Mouse (Mus musculus): ENCODE measurements at regions not wholly inside any gene's neighbourhood (a gene's known extent, or its start where the extent isn't known, plus 50 kb on each side); places are given as distances from the start of the nearest gene placed in this dataset.
"Not testable (repeated sequence)": the region's sequence is repeated elsewhere in the genome, so short reads cannot be mapped to it uniquely, and the experiment has no call there.

DNA sequence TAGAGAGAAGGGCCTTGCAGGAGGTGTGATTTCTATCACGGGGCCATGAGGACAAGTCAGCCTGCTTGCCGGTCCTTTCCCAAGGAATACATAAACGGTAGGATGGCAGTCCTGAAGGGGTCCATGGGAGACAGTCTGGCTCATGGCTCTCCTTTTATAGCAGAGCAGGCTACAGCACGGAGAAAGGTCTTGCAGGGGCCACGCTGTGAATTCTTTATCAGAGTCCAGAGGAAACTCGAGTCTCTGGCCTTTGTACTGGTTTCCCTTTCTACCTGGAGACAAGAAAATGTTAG, 1984.0 kb downstream of the 4930444P10Rik start:
- DNase-seq, result no peak

- peak; percentile 21 for DNase-seq
These were observed 1984.5 kb downstream of the 4930444P10Rik start for GRCm38 (mm10) chr1:14108450-14109189.

DNA sequence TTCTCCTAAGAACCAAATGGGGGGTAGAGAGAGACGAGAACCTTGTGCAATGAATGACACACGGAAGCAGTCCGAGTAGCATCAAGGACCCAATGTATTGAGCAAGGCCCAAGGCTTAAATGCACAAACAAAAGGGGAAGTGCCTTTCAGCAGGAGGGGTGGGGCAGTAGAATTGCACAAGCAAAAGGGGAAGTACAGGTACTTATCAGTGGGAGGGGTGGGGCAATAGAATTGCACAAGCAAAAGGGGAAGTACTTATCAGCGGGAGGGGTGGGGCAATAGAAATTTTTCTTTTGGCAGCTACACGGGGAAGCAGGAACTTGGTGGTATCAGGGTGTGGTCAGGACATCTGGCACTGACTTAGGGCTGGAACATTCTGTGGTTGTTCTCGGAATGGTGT, 1987.6 kb downstream of the 4930444P10Rik start:
- DNase-seq, result not testable (repeated sequence)

DNA sequence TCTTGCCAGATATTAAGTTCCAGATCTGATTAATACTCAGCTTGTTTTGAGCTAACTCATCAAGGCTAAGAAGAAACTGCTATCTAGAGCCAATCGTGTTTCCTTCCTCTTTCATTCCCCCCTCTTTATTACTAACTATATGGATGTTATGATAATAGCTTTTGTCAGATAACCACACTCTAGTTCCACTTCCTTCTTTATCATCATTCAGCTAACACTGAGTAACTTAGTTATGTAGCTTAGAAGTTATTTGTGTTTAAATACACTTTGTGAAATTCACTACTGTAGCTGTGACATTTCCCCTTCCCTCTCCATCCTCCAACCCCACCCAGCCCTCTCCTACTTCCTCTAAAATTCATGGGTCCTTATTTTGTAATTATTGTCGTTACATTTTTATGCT, 1988.6 kb downstream of the 4930444P10Rik start:
- no peak for DNase-seq

- no peak for DNase-seq
These were observed 1994.1 kb downstream of the 4930444P10Rik start for GRCm38 (mm10) chr1:14099031-14099430.

- no peak for DNase-seq
These were observed 1995.4 kb downstream of the 4930444P10Rik start for GRCm38 (mm10) chr1:14097567-14098228.

- DNase-seq, result no peak
These were observed 2028.3 kb downstream of the 4930444P10Rik start for GRCm38 (mm10) chr1:14064856-14065255.

GRCm38 (mm10) chr1:14036163-14036562, 2057.0 kb downstream of the 4930444P10Rik start:
- DNase-seq, result no peak

- DNase-seq, result peak; percentile 22
These were observed 2081.6 kb downstream of the 4930444P10Rik start for GRCm38 (mm10) chr1:14011484-14011883.

DNA sequence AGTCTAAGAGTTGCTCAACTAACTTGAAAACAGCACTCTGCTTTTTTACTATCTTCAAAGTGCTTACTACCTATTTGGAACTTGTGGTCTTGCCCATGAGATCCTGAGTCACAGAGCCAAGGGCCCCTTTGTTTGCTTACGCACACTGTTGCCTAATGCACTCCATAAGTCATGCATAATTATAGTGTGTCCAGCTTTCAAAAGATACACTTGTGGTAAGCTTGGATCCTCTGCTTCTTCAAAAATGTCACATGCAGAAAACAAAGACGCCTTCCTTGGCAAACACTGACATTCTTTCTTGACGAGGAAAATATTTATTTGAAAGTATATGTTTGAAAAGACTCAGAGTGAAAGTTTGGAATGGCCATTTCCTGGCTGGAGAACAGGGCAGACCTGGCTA, 2082.3 kb downstream of the 4930444P10Rik start:
- no peak for DNase-seq

DNA sequence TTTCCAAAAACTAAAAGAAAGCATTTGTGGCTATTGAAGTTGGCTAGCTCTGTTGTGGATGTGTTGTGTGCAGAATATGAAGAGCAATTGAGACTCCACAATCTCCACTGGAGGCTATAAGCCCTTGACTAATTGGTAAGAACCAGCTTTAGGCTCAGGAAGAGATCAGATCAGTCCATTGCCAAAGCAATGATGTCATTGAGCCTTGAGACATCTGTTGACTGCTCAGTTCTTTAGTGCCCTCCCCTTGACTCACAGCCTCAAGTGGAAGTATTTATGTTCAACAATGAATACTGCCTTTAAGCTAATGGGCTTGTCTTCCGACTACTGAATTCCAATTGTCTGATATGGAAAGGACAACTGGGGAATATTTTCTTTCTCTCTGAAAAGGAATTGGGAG, 2090.6 kb downstream of the 4930444P10Rik start:
- no peak for DNase-seq

DNA sequence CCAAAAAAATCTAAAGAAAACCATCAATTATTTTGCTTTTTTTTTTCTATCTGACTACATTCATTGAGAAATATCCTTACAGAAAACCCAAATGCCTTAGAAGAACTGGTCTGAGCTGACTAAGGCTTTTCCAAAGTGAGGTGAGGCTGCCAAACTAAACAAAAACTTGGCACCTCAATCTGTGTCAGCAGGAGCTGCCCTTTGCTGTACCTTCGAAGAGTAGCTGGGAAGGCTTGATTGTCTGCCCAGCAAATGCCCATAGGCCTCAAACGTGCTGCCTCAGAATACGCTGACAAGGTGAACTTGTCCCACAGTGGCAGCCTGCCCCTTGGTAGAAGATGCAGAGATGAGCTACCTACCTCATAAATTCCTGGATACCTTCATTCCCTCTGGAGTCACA, 2091.7 kb downstream of the 4930444P10Rik start:
- peak; percentile 30 for DNase-seq

DNA sequence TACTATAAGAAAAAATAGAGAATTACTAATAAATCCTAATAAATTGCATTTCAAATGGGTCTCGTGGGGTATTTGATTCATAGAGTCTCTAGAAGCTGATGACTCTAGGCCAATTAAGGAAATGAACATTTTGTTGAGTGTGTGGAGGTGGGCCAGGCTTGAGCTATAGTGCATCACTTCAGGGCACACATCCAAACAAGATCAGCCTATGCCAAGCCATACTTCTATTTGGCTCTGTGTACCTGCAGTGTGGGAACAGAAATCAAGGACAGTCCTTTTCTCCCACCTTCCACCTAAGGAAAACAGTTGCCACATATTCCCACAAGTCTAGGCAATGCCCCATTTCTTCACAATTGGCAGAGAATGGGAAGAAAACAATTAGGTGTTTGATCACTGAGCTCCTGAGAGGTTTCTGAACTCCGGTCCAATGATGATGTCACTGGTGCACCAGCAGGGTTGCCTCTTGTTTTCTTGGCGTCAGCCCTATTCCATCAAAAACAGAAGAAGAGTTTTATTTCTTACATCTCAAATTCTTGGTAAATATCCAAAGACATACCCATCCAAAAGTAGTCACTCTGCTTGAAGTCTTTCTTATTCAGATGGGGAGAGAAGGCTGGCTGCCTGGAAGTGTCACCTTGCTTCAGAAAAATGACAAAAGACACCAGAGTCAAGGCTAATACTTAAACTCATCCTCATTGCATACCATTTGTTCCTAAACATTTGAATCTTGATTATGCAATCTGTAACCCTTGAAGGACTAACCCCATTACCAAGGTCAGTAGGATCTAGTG, 2092.3 kb downstream of the 4930444P10Rik start:
- peak; percentile 34 for DNase-seq

GRCm38 (mm10) chr1:13998178-13998708, 2094.9 kb downstream of the 4930444P10Rik start:
- DNase-seq, result no peak

DNA sequence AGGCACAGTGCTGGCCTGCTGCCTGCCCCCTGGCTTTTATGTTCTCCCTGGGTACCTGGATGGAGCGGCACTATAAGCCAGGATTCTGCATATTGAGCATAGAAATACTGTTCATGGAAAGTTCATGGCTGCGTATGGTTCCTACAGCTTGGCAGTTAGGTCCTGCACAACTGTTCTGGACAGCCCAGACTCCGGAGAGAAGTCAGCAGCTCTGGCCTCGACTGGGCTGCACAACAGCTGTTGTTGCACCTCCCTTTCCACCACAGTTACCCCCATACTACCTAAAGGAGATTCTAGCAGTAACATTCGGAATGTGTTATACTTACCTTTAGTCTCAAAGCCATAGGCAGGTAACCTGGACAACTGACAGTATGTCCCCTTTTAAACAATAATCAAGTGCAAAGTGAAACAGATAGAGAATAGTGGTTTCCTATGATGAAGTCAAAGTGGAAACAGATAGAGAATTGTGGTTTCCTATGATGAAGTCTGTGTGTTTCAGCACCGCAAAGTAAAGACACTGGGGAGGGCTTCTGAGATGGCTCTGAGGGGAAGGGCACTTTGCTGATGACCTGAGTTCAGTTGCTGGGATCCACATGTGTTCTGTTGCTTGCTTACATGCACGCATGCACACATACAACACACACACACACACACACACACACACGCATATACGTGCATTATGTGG, 2099.2 kb downstream of the 4930444P10Rik start:
- no peak for DNase-seq

DNA sequence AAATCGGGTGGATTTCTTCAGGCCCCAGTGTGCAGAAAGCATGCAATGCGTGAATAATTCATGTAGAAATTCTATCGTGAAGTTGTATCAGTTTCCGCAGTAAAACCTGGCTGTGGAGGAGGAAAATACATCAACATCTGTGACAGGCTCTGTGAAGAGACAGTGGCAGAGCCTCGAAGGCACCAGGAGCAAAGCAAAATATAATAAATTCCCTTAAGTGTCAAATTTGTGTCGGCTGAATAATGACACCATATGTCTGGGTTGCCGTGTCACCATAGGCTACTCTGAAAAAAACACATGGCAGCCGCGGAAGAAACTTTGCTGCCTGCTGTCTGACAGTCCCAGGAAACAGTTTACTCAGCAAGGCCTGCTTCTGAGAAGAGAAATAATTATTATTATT, 2100.1 kb downstream of the 4930444P10Rik start:
- DNase-seq, result no peak

DNA sequence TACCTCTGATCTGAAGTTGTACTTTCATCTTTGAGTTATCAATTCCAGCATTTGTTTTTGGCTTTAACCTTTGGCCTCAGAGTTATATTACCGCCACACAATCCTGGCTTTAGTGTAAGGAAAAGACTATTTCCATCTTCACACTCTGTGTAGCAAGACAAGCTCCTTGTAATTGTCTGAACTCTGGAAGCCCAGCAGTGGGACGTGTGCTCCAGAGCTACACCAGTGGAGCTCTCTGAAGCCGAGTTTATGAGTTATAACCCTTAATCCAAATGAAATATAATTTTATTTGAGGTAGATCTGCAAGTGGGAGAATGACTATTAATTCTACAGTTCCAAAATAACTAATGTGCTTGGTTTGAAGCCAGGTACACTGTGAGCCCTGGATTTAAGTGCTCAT, 2103.8 kb downstream of the 4930444P10Rik start:
- DNase-seq, result no peak

DNA sequence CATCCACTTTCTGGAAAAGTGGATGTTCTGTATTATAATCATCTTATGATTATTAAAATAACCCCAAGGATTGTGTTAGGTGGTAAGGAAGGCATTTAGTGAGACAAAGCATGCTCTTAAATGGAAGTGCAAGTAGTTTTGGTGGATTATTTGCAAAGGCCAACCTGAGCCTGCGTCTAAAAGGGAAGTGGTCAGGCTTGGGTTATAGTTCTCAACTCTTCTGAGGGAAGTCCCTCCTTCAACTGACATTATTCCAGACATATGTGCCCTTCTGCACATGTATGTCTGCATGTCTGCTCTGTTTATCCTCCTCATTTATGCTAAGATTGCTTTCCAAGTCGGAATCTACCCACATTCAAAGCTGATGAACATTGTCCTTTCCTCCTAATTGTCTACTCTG, 2108.3 kb downstream of the 4930444P10Rik start:
- DNase-seq, result no peak

- no peak for DNase-seq
These were observed 2112.9 kb downstream of the 4930444P10Rik start for GRCm38 (mm10) chr1:13980273-13980672.

DNA sequence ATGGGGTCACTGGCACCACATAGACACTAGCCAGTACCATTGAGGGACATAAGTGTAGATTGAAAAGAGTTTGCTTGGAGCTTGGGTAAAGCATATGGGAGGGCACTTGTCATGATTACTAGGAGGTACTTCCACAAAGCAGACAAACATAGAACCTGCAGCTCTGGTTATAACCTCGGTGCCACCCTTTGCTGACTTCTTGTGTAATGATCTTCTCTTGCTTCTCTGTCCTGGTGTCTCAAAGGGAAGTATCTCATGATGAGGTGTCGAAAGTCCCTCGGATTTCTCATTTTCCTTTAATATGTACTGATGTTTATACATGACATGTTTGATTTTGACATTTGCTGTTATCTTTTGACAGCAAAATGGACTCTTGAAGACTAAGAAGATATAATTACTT, 2114.5 kb downstream of the 4930444P10Rik start:
- no peak for DNase-seq

DNA sequence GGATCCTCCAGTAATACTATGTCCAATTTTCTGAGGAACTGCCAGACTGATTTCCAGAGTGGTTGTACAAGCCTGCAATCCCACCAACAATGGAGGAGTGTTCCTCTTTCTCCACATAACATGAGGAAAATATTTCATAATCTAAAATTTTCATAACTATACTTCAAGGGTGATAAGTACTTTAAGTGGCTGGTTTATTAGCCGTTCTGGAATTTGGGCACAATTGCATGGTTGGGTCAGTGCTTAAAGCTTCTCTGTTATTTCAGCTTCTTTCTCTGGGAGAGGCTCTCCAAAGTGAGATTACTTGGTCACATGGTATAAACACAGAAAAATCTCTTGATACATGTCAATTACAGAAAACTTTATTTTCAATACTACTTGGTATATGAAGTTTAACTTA, 2115.9 kb downstream of the 4930444P10Rik start:
- DNase-seq, result no peak

GRCm38 (mm10) chr1:13949241-13949640, 2143.9 kb downstream of the 4930444P10Rik start:
- no peak for DNase-seq

DNA sequence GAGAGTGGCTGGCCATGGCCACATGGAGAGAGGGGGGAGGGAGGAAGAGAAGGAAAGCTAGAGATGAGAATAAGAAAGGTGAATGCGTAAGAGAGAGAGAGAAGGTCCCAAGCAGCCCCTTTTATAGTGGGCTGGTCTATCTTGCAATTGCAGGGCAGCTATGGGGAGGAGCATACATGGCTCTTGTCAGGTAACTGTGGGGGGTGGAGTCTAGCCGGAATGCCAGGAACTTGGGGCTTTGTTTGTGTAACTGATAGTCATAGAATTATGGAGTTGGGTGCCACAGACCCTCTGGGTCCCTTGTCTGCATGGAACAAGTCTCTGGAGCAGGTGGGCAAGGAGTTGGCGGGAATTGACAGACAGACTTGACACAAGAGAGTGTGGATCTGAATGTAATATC, 2151.8 kb downstream of the 4930444P10Rik start:
- no peak for DNase-seq

Measured in cerebellum, adult 9-10 months (tissue).